Mouse (Mus musculus) cerebellum, adult 18-20 months (tissue): ENCODE results near the gene Foxp3.

Experiments
- DNase-seq, 2 experiments: peaks; one replicate each; pipeline ENCODE4 v3.0.0; 2021

Foxp3 gene

DNA sequence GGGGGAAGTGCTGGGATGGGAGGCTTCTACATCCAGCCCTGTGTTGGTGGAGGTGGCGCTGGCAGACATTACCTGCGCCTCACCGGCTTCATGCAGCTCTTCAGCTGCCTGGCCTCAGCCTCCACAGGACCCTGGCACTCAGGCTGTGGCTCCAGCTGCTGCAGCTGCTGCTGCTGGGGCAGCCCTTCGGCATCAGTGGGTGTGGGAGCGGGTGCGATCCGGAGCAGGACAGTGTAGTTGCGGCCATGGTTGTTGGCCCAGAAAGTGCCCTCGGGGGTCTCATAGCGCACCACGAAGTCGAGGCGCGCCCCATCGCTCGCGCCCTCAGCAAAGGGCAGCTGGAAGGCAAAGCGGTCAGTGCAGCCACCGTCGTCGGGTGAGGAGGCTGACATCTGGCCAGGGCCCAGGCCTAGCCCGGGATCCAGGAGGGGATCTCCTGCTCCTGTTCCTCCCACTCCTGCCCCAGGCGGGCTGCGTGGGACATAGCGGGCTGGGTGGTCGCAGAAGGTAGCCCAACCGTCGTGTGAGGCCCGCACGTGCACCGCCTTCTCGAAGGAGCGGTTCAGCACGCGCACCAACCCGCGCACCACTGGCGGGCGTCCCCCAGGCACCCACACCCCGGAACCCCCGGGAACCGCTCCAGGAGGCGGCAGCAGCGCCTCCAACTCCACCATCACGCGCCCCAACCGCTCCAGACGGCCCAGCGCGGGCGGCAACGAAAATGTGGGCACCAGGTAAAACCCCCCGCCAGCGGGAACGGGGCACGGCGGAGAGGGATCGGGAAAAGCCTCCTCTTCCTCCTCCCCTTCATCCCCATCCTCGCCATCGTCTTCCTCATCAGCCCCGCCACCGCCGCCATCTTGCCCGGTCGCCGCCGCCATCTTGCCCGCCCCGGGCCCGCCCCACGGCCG lies at the start of gene Foxp3:
Gene Foxp3 (plus strand): TSS at position 469 of the 911 bp plus-strand sequence.
- DNase-seq = peak in 1 of 2 experiments; percentile 53

DNA sequence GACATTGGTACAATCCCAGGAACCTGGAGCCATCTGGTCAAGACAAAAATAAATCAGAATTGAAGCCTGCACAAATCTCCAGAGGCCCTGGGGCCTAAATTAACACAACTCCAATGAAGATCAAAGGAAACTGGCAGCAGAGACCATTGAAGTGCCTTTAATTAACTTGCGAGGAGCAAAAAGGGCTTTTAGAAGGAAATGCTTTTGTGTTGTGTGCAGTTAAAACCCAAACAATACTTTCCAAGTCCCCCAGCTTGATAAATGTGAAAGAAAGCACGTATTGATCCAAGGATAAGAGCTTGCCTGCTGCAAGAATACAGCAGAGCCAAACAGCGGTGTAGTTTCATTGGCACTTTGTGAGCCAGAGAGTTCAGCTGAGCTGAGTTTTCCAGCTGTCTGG lies 48.5 kb upstream of the Foxp3 start:
- peak in 1 of 2 experiments; percentile 3 for DNase-seq

- DNase-seq = no peak
These were observed 20.0 kb upstream of the Foxp3 start for GRCm38 (mm10) chrX:7553474-7553873.

DNA sequence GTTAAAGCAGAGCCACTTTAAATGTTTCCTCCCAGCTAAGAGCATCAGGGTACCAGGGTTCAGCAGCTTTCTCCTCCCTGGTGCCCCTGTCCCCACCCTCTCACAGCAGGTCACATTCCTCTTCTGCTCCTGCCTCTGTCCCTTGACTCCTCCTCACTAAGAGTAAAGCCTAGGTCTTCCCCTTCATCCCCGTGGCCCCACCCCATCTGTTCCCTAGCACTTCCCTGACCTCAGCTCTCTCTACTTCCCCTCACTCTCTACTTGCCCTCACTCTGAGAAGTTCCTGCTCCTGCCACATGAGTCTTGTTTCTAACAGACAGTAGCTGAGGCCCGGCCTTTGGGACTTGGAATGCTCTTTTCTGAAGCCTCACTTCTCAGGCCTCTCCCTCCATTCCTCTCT lies 10.4 kb upstream of the Foxp3 start:
- DNase-seq = no peak

DNA sequence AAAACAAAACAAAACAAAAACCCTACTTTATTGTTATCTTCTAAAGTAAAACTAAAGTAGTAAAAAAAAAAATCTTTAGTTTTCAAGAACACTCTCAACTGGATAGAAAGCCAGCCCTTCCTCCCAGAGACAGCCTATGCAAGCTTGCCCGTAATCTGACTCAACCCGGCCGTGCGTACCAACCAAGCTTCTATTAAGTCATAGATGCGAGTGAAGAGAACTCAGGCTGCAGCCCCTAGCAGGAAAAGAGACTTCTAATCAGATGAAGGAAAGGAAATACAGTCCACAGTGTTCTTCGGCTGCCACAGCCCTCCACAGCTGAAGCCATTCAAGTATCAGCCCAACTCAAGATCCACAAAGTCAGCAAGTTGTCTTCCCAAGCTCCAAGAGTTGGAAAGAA lies 7.1 kb upstream of the Foxp3 start:
- DNase-seq = no peak

DNA sequence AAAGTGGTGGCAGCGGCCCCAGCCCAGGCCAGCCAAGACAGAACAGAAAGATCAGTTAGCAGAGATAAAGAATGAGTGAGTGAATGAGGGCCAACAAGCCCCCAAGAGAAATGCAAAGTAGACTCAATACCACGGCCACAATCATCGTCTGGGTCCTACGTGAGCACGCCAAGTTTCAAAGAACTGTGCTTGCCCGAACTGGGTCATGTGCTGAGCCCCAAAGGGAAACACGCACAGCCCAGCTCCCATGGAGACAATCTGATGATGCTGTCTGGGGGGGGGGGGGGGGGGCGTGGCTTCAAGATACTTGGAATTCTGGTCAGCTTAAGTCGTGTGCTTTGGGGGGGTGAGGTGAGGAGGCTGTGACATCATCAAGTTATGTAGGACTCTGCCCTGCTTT lies 6.0 kb upstream of the Foxp3 start:
- no peak for DNase-seq

GRCm38 (mm10) chrX:7570481-7571175 lies 2.8 kb upstream of the Foxp3 start:
- DNase-seq = peak in 1 of 2 experiments; percentile 18

DNA sequence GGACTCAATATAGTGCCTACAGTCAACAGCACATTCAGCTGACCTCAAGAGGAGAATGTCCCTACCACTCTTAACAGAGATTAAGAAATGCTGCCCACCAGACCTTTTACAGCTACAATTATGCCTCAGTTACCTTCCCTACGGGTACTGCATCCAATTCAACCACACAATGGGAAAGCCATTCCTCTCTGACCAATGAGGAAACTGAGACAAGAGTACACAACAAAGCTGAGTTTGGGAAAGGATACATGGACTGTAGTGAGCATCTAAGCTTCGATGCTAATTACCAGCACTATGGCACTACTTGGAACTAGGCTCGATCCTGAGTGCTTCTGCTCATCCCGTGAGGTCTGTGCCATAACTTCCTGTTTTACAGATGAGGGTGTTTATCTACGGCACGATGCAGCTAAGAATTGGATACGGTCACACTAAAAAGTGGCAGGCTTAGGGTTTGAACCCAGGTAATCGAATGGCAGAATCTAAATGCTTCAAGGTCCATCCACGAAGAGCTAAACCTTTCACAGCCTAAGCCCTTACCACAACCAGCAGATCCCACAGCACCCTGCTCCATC lies 1.8 kb upstream of the Foxp3 start:
- no peak for DNase-seq

GRCm38 (mm10) chrX:7572466-7572865 lies 978 bp upstream of the Foxp3 start:
- DNase-seq = no peak

GRCm38 (mm10) chrX:7574087-7574884 lies 842 bp downstream of the Foxp3 start, which contains the start of gene Ppp1r3f:
TSS of gene Ppp1r3f (minus strand) at chrX:7574283.
- DNase-seq = peak; percentile 91 to 98

GRCm38 (mm10) chrX:7574885-7575231 lies 1.4 kb downstream of the Foxp3 start:
- DNase-seq = no peak

DNA sequence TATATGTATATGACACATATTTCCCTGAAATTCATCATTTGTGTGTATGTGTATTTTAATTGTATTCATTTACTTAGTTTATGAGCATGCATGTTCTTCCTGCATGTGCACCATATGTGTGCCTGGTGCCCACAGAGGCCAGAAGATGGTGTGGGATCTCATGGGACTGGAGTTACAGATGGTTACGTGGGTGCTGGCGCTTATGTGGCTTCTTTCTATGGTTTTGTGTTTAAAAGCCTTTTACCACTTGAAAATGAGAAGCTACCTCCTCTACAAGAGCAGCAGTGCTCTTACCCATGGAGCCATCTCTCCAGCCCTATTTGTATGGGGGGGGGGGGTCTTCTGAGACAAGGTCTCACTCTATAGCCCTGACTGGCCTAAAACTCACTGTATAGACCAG lies 7.7 kb downstream of the Foxp3 start:
- DNase-seq = no peak

- DNase-seq = no peak
These were observed 10.4 kb downstream of the Foxp3 start for GRCm38 (mm10) chrX:7583881-7584280.

DNA sequence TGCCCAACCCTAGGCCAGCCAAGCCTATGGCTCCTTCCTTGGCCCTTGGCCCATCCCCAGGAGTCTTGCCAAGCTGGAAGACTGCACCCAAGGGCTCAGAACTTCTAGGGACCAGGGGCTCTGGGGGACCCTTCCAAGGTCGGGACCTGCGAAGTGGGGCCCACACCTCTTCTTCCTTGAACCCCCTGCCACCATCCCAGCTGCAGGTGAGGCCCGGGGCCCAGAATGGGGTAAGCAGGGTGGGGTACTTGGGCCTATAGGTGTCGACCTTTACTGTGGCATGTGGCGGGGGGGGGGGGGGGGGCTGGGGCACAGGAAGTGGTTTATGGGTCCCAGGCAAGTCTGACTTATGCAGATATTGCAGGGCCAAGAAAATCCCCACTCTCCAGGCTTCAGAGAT lies 12.9 kb downstream of the Foxp3 start:
- DNase-seq = no peak

DNA sequence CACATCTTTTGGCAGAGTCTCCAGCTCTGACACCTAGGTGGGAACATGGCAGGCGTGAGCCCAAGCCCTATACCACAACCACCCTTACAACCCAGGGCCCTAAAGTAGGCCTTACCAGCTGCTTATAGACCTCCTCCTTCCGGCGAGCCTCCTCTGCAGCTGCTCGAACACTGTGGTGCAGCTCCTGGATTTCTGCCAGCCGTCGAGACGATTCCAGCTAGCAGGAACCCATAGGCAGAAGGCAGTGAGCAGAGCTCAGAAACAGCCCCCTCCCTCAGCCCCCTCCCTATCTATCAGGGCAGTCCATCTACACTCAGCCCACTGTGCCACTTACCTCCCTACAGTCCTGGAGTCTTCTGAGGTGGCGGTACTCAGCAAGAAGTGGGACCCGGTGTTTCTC lies 21.9 kb downstream of the Foxp3 start:
- no peak for DNase-seq

DNA sequence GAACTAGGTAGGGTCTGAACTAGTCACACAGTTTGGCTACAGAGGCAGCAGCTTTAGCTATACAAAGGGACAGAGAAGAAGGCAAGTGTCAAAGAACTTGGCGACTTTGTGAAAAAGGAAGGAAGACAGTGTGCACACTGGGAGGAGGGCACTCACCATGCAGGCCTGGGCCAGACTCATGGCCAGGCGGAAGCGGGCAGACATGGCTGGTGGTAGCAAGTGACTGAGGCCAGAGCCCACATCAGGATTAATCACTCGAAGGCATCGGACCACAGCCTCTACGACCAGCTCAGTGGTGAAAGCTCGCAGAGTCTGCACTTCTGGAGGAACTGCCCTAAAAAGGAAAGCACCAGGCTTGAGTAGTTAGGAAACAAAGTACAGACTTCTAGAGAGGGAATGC lies 30.6 kb downstream of the Foxp3 start:
- DNase-seq = no peak

DNA sequence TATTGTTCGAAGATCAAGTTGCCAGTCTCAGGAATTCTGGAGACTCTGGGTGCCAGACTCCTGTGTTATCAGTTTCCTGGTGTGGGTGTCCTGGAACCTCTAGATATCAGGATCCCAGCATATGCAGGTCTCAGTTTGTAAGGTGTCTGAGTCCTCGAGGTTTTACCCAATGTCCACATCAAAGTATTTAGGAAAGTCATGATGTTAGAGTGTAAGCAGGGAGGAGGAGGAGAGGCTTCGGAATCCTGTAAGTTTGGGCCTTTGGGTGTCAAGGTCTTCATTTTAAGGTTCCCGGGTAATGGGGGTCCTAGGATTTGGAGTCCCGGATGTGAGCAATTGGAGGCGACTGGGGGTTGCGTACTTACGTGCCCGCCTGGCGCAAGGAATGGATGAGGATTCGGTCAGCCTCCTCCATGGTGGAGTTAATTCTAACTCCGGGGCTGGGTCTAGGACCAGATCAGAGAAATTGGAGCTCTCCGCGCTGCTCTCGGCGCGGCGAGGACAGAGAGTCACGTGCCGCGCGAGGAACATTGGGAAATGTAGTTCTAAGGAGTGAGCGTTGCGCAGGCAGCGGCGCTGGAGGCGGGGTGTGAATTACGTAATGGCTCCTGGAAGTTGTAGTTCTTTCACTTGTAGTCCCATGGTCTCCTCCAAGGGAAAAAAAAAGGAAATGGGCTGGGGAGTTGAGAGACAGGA lies 31.6 kb downstream of the Foxp3 start, which contains the start of gene Ccdc22:
Gene Ccdc22 (minus strand): TSS at position 639 of the 696 bp plus-strand sequence.
- DNase-seq = peak; percentile 83 to 92

DNA sequence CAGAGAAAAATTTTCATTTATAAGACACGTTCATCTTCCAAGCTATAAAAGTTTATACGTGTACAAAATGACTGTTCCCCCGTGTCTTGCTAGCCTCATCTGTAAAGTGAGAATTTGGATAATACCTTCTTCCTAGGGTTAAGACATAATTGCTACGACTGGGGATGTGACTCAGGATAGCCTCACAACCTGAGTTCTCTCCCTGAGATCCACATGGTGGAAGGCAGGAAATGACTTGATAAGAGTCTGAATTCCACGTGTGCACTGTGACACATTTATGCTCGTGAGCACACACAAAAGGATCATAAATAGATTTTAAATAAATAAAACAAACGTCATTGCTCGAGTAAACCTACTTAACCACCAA lies 32.1 kb downstream of the Foxp3 start:
- DNase-seq = no peak

GRCm38 (mm10) chrX:7606783-7607182 lies 33.3 kb downstream of the Foxp3 start, which contains the start of gene Cacna1f:
TSS of gene Cacna1f (plus strand) at chrX:7607083.
- DNase-seq = no peak

GRCm38 (mm10) chrX:7610035-7610434 lies 36.6 kb downstream of the Foxp3 start:
- peak; percentile 36 to 42 for DNase-seq

- peak; percentile 26 to 42 for DNase-seq
These were observed 37.3 kb downstream of the Foxp3 start for GRCm38 (mm10) chrX:7610536-7611258.
